Mouse (Mus musculus): ENCODE results near the gene Olfr239. TPM values are rescaled to one million over a fixed set of nuclear protein-coding genes. Genes with fewer than 3 reads are reported as not detected.
"Not testable (repeated sequence)": the region's sequence is repeated elsewhere in the genome, so short reads cannot be mapped to it uniquely, and the experiment has no call there.

Gene Olfr239
- not detected in 2 replicates for polyA plus RNA-seq (2015; fragmentation: Nextera tagmentation; extraction: Ambion mirVana)

GRCm38 (mm10) chr17:33191002-33191401 lies at the start of gene Olfr239:
Gene Olfr239 (plus strand): TSS chr17:33191302.
- no CpG with 5 or more reads among the region's 2 CpGs for WGBS
- not testable (repeated sequence) for H3K9me3 ChIP-seq; H3K36me3 ChIP-seq; H3K4me3 ChIP-seq; H3K4me1 ChIP-seq; H3K4me2 ChIP-seq; H3K27ac ChIP-seq (replicated peaks); H3K27me3 ChIP-seq (replicated peaks); H3K9ac ChIP-seq; ATAC-seq (ENCODE audit: extremely low read depth, insufficient number of reproducible peaks, low FRiP score, low TSS enrichment)

- H3K36me3 ChIP-seq; H3K27me3 ChIP-seq (replicated peaks); ATAC-seq (ENCODE audit: extremely low read depth, insufficient number of reproducible peaks, low FRiP score, low TSS enrichment); H3K9me3 ChIP-seq; H3K4me1 ChIP-seq; H3K4me3 ChIP-seq; H3K4me2 ChIP-seq; H3K9ac ChIP-seq; H3K27ac ChIP-seq (replicated peaks): not testable (repeated sequence)
- WGBS, result 65% methylated on average over 1 of the region's 1 CpGs
Observed at GRCm38 (mm10) chr17:33168147-33168546, 23.0 kb upstream of the Olfr239 start, which contains the start of gene Olfr55. Gene Olfr55 (plus strand): TSS chr17:33168447.

GRCm38 (mm10) chr17:33221590-33221989 lies 30.5 kb downstream of the Olfr239 start, which contains the start of gene Olfr1564:
Gene Olfr1564 (minus strand): TSS chr17:33221690.
- Histone ChIP-seq H3K27me3 (replicated peaks) (no peaks in the 10 kb centered on the region), H3K4me2 (no peak within 1 kb of the TSS), H3K9ac (no peak within 1 kb of the TSS), H3K36me3 (no peaks in the 10 kb centered on the region), H3K4me1 (no peaks in the 10 kb centered on the region), H3K27ac (replicated peaks) (no peak within 1 kb of the TSS), H3K4me3 (no peak within 1 kb of the TSS), H3K9me3 (peaks cover 14% of the 10 kb centered on the region; the same call in 1 of the 2 replicates)
- ATAC-seq (ENCODE audit: extremely low read depth, insufficient number of reproducible peaks, low FRiP score, low TSS enrichment), result no peak
- 66% methylated on average over 2 of the region's 2 CpGs for WGBS

GRCm38 (mm10) chr17:33236646-33237045 lies 45.5 kb downstream of the Olfr239 start:
- WGBS, result 90% methylated on average over 1 of the region's 1 CpGs

More at GRCm38 (mm10) chr17:33236646-33237045, 45.5 kb downstream of the Olfr239 start:
- peaks cover 14% of the 10 kb centered on the region for H3K9me3 ChIP-seq
- H3K27ac ChIP-seq (replicated peaks); H3K4me3 ChIP-seq; H3K9ac ChIP-seq; H3K4me2 ChIP-seq; H3K4me1 ChIP-seq; ATAC-seq (ENCODE audit: extremely low read depth, insufficient number of reproducible peaks, low FRiP score, low TSS enrichment); H3K27me3 ChIP-seq (replicated peaks): not testable (repeated sequence)
- H3K36me3 ChIP-seq, result peaks cover 30% of the 10 kb centered on the region

Other genes with a start within 250 kb of the Olfr239 start
- gene Cyp4f13, start 243.9 kb upstream of the Olfr239 start, polyA plus RNA-seq (2015; fragmentation: Nextera tagmentation; extraction: Ambion mirVana), result 6.9 and 9.1 TPM in 2 replicates
- gene Zfp472, start 225.5 kb upstream of the Olfr239 start, polyA plus RNA-seq (2015; fragmentation: Nextera tagmentation; extraction: Ambion mirVana), result 5.9 and 6.2 TPM in 2 replicates
- gene Zfp952, start 198.2 kb upstream of the Olfr239 start, polyA plus RNA-seq (2015; fragmentation: Nextera tagmentation; extraction: Ambion mirVana), result 7.0 and 7.7 TPM in 2 replicates
- 5.5 and 6.3 TPM in 2 replicates for gene Zfp763, start 157.9 kb upstream of the Olfr239 start, polyA plus RNA-seq (2015; fragmentation: Nextera tagmentation; extraction: Ambion mirVana)
- gene 4921501E09Rik, start 123.2 kb upstream of the Olfr239 start, polyA plus RNA-seq (2015; fragmentation: Nextera tagmentation; extraction: Ambion mirVana), result not detected in 2 replicates
- 4.6 and 4.9 TPM in 2 replicates for gene Zfp563, start 102.0 kb upstream of the Olfr239 start, polyA plus RNA-seq (2015; fragmentation: Nextera tagmentation; extraction: Ambion mirVana)
- gene Morc2b, start 51.6 kb upstream of the Olfr239 start, polyA plus RNA-seq (2015; fragmentation: Nextera tagmentation; extraction: Ambion mirVana), result 0.10 TPM in 1 of 2 replicates, not detected in the other
- not detected in 2 replicates for gene Olfr55, start 22.9 kb upstream of the Olfr239 start, polyA plus RNA-seq (2015; fragmentation: Nextera tagmentation; extraction: Ambion mirVana)
- gene Olfr1564, start 30.4 kb downstream of the Olfr239 start, polyA plus RNA-seq (2015; fragmentation: Nextera tagmentation; extraction: Ambion mirVana), result 0.04 TPM in 1 of 2 replicates, not detected in the other
- 11.8 and 12.2 TPM in 2 replicates for gene Zfp955a, start 63.8 kb downstream of the Olfr239 start, polyA plus RNA-seq (2015; fragmentation: Nextera tagmentation; extraction: Ambion mirVana)
- gene Olfr63, start 73.4 kb downstream of the Olfr239 start, polyA plus RNA-seq (2015; fragmentation: Nextera tagmentation; extraction: Ambion mirVana), result 0.05 TPM in 1 of 2 replicates, not detected in the other
- 8.1 and 8.6 TPM in 2 replicates for gene Zfp955b, start 98.2 kb downstream of the Olfr239 start, polyA plus RNA-seq (2015; fragmentation: Nextera tagmentation; extraction: Ambion mirVana)
- 4.6 and 5.9 TPM in 2 replicates for gene Zfp81, start 167.6 kb downstream of the Olfr239 start, polyA plus RNA-seq (2015; fragmentation: Nextera tagmentation; extraction: Ambion mirVana)
- gene Zfp101, start 203.3 kb downstream of the Olfr239 start, polyA plus RNA-seq (2015; fragmentation: Nextera tagmentation; extraction: Ambion mirVana), result 7.1 and 7.5 TPM in 2 replicates
- gene Actl9, start 241.6 kb downstream of the Olfr239 start, polyA plus RNA-seq (2015; fragmentation: Nextera tagmentation; extraction: Ambion mirVana), result not detected in 2 replicates

Data from heart, embryonic 13.5 days (tissue).